Mouse (Mus musculus): ENCODE data around the gene Gm21976.
A peak's percentile ranks its signal among the peaks of the same experiment; 100 is the strongest.

Gm21976 gene

GRCm38 (mm10) chr13:98279686-98280085 lies at the start of gene Gm21976:
Gene Gm21976, plus strand, starts transcription at chr13:98279887.
- no peak for DNase-seq (ENCODE audit: low spot score)

DNA sequence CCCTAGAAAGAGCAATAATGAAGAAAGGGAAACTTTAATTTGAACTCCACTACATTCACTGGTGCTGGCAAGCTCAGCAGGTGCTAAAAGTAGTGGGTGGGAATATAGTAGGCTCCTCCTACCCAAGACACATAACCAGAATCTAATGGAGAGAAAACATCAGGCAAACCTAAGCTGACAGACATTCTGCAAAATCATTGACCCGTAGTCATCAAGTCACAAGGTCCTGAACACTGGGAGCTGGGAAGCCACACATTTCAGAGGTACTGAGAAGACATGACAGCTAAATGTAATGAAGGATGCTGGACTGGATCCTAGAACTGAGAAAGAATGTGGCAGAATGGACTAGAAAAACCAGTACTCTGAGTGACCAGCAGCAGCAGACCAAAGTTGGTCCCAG lies 49.2 kb upstream of the Gm21976 start:
- DNase-seq (ENCODE audit: low spot score) = no peak

DNA sequence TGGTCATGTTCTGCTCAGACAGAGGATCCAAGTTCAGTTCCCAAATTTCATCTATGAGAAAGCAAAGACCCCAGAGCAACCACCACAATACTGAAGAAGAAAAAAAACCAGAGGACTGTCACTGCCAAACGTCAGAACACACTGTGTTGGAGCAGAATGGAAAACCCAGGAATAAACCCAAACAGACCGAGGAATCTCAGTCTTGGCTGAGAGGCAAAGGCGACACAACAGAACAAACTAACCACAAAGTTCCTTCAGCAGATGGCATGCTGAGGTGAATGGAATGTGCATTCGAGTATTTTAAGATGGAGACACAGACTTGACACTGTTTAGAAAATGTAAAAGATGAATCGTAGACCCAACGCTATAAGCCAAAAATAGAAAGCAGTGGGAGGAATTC lies 44.2 kb upstream of the Gm21976 start:
- DNase-seq (ENCODE audit: low spot score) = no peak

- DNase-seq (ENCODE audit: low spot score) = peak; percentile 61
Observed at GRCm38 (mm10) chr13:98239978-98240641, 39.6 kb upstream of the Gm21976 start.

- DNase-seq (ENCODE audit: low spot score) = no peak
Observed at GRCm38 (mm10) chr13:98241531-98242282, 38.0 kb upstream of the Gm21976 start.

- DNase-seq (ENCODE audit: low spot score) = no peak
Observed at GRCm38 (mm10) chr13:98244571-98245350, 34.9 kb upstream of the Gm21976 start.

GRCm38 (mm10) chr13:98245386-98245785 lies 34.3 kb upstream of the Gm21976 start:
- no peak for DNase-seq (ENCODE audit: low spot score)

GRCm38 (mm10) chr13:98249594-98249993 lies 30.1 kb upstream of the Gm21976 start:
- DNase-seq (ENCODE audit: low spot score) = no peak

DNA sequence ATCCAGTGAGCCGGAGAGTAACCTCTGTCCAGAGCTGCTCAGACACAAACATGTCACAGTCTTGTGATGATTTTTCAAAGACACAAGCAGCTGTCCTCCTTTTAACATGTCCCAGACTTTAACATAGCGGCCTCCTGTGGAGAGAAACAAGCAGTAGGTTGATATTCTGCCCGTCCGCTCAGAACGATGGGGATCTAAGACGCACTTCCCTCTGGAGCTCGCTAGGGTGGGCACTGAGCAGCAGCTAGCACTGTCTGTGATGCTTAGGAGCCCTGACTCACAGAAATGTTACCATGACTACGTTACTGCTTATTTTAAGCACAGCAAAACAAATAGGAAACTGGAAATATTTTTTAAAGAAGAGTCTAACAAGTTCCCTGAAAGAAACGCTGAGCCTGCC lies 24.8 kb upstream of the Gm21976 start:
- DNase-seq (ENCODE audit: low spot score) = no peak

DNA sequence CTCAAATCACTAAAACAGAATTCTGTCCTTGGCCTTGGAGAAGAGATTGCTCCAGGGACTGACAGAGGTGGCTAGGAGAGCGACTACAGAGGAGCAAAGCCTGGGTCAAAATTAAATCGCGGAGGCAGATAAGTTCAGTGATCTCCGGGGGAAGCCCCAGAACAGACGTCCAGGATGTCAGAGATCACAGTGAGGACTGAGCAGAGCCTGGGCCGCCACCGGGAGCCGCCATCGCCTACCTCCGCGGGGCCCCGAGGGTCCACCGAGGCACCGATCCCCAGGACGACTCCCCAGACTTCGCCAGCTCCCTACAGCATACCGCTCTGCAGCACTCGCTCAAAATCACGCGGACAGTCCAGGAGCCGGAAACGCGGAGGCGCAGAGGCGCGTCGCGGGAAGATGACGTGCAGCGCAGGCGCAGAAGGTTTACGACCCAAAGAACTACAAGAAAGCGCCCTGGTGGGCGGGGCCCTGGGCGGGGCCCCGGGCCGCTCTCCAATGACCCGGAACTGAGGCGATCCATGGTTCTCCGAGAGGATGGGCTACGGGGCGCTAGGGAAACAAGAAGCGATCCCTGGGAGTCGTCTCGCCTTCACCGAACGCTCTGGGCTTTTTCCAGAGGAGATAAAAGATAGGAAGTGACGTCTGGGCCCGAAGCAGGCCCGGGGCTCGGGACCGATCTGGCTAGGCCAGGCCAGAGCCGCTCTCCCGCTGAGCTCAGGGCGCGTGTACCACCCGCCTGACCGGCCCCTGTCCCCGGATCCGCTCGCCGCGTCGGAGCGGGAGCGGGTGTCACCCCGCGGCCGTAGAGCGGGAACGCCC lies 16.8 kb upstream of the Gm21976 start, which contains the start of the genes Utp15 and Ankra2:
Gene Utp15, minus strand, starts transcription at position 406 of the 822 bp plus-strand sequence.
Gene Ankra2, plus strand, starts transcription at position 439 of the 822 bp plus-strand sequence.
- DNase-seq (ENCODE audit: low spot score) = peak; percentile 98

- no peak for DNase-seq (ENCODE audit: low spot score)
Observed at GRCm38 (mm10) chr13:98263458-98263987, 16.2 kb upstream of the Gm21976 start.

- no peak for DNase-seq (ENCODE audit: low spot score)
Observed at GRCm38 (mm10) chr13:98264111-98264510, 15.6 kb upstream of the Gm21976 start.

DNA sequence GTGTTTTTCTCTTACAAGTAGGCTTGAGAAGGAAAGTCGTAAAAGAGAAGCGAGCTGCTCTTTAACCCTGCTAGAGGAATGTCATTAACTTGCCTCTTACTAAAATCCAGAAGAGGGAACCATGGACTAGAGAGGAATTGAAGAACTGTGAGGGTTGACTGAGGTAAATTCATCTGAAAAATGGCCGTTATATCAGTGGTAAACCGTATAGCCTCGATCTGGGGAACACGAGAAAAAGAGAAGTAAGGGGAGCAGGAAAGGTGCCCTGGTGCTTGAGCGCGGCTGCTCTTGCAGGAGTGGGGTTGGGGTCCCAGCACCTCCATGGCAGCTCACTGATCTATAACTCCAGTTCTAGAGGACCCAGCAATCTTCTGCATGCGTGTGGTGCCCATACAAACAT lies 5.7 kb upstream of the Gm21976 start:
- no peak for DNase-seq (ENCODE audit: low spot score)

GRCm38 (mm10) chr13:98275646-98276045 lies 4.0 kb upstream of the Gm21976 start:
- DNase-seq (ENCODE audit: low spot score) = no peak

- no peak for DNase-seq (ENCODE audit: low spot score)
Observed at GRCm38 (mm10) chr13:98276253-98276652, 3.4 kb upstream of the Gm21976 start.

DNA sequence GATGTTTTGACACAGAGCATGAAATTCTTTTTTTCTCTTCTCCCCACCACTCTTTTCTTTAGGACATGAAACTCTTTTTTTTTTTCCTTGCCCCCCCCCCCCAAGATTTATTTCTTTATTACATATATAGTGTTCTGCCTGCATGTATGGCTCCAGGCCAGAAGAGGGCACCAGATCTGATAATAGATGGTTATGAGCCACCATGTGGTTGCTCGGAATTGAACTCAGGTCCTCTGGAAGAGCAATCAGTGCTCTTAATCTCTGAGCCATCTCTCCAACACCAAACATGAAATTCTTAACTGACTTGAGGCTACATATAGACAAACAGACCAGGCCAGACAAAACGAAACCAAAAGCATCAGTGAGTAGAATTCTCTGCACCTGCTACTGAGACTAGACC lies 2.2 kb upstream of the Gm21976 start:
- DNase-seq (ENCODE audit: low spot score) = no peak

- DNase-seq (ENCODE audit: low spot score) = no peak
Observed at GRCm38 (mm10) chr13:98280990-98281650, 1.4 kb downstream of the Gm21976 start.

- no peak for DNase-seq (ENCODE audit: low spot score)
Observed at GRCm38 (mm10) chr13:98290719-98291118, 11.0 kb downstream of the Gm21976 start.

DNA sequence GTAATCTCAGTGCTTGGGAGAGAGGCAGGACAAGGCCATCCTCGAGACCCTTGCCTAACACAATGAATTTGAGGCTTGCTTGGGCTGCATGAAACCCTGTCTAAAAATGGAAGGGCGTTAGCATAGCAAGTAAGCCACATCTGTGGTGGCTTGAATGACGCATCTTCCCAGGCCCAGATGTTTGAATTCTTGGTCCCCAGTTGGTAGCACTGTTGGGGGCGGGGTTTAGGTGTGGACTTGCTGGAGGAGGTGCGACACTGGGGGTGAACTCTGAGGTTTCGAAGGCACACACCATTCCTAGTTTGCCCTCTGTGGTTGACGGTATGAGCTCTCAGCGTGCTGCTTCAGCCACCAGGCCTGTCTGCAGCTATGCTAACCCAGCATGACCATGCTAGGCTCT lies 12.0 kb downstream of the Gm21976 start:
- no peak for DNase-seq (ENCODE audit: low spot score)

DNA sequence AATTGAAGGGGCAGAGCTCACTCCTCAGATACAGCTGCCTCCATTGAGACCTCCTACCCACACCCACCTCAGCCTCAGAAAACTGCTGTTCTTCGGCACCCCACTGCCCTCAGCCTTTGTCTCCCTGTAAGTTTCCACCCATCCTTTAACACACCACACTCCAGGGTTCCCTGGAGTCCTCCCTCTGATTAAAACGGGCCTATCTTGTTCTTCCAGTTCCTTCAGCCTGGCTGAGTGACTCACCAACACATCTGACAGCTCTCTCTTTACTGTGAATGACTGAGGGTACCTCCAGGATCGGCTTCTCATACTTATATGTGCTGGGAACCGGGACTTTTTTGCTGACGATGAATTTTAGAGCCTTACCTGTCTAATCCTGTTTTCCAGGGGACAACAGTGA lies 16.4 kb downstream of the Gm21976 start:
- DNase-seq (ENCODE audit: low spot score) = peak; percentile 28

DNA sequence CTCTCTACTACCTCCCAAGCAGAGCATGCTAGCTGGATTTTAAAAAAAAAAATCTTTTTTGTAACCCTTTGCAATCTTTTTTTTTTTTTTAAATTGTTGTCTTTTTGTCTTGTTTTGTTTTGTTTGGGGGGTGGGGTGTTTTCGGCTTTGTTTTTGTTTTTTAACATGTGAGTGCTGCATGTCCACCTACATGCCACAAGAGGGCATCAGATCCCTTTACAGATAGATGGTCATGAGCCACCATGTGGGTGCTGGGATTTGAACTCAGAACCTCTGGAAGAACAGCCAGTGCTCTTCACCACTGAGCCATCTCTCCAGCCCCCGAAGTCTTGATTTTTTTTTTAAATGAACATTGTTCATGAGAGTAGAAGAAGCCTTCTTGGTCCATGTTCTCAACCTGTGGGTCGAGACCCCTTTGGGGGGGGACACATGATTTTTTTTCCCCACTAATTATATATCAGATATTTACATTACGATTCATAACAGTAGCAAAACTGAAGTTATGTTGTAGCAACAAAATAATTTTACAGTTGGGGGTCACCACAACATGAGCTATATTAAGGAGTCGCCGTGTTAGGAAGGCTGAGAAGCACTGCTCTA lies 18.3 kb downstream of the Gm21976 start:
- DNase-seq (ENCODE audit: low spot score) = no peak

Measured in urinary bladder, postnatal 25 days (tissue).